Mouse (Mus musculus): ENCODE results near the gene Dda1. TPM values are rescaled to one million over a fixed set of nuclear protein-coding genes. Genes with fewer than 3 reads are reported as not detected.

Gene Dda1
- polyA plus RNA-seq, 1 experiment from 2014 or later, result 207 TPM

GRCm38 (mm10) chr8:71454668-71455067 is 14.3 kb upstream of the Dda1 start:
- Histone ChIP-seq H3K27me3 (replicated peaks; ENCODE audit: control insufficient read depth, insufficient read depth, low read length) (no peaks in the 10 kb centered on the region), H3K4me2 (ENCODE audit: low read length) (no peak overlapping the region), H3K4me3 (ENCODE audit: low read depth, low read length) (no peak overlapping the region), H3K9ac (ENCODE audit: low read length) (no peak overlapping the region), H3K36me3 (ENCODE audit: control insufficient read depth, insufficient read depth, low read length) (peaks cover 30% of the 10 kb centered on the region), H3K9me3 (replicated peaks; ENCODE audit: control insufficient read depth, low read length) (no peaks in the 10 kb centered on the region), H3K4me1 (ENCODE audit: control insufficient read depth, insufficient read depth, low read length) (no peaks in the 10 kb centered on the region), H3K27ac (ENCODE audit: low read depth, low read length) (no peak overlapping the region)
- WGBS, result 82% methylated on average over 8 of the region's 8 CpGs
- no peak for ATAC-seq
- DNase-seq (ENCODE audit: low spot score), result no peak

- 37% methylated on average over 22 of the region's 22 CpGs for WGBS
- Histone ChIP-seq H3K4me2 (ENCODE audit: low read length) (no peak overlapping the region), H3K4me3 (ENCODE audit: low read depth, low read length) (no peak overlapping the region), H3K9me3 (replicated peaks; ENCODE audit: control insufficient read depth, low read length) (no peaks in the 10 kb centered on the region), H3K27ac (ENCODE audit: low read depth, low read length) (no peak overlapping the region), H3K36me3 (ENCODE audit: control insufficient read depth, insufficient read depth, low read length) (peaks cover 50% of the 10 kb centered on the region), H3K9ac (ENCODE audit: low read length) (no peak overlapping the region), H3K27me3 (replicated peaks; ENCODE audit: control insufficient read depth, insufficient read depth, low read length) (no peaks in the 10 kb centered on the region), H3K4me1 (ENCODE audit: control insufficient read depth, insufficient read depth, low read length) (peaks cover under 1% of the 10 kb centered on the region)
- ATAC-seq (no peak), DNase-seq (ENCODE audit: low spot score) (no peak)
Measured at GRCm38 (mm10) chr8:71456906-71457305, 12.1 kb upstream of the Dda1 start.

GRCm38 (mm10) chr8:71457659-71458270 is 11.2 kb upstream of the Dda1 start:
- Histone ChIP-seq H3K4me3 (ENCODE audit: low read depth, low read length) (no peak overlapping the region), H3K9ac (ENCODE audit: low read length) (0 out of 2 replicates have a peak overlapping the region, but pooled peaks have one; percentile 8), H3K4me1 (ENCODE audit: control insufficient read depth, insufficient read depth, low read length) (peaks cover 8% of the 10 kb centered on the region), H3K27me3 (replicated peaks; ENCODE audit: control insufficient read depth, insufficient read depth, low read length) (no peaks in the 10 kb centered on the region), H3K27ac (ENCODE audit: low read depth, low read length) (no peak overlapping the region), H3K9me3 (replicated peaks; ENCODE audit: control insufficient read depth, low read length) (no peaks in the 10 kb centered on the region), H3K36me3 (ENCODE audit: control insufficient read depth, insufficient read depth, low read length) (peaks cover 50% of the 10 kb centered on the region), H3K4me2 (ENCODE audit: low read length) (no peak overlapping the region)
- no peak for ATAC-seq
- DNase-seq (ENCODE audit: low spot score), result no peak
- 90% methylated on average over 20 of the region's 20 CpGs for WGBS

GRCm38 (mm10) chr8:71460716-71461115 is 8.3 kb upstream of the Dda1 start:
- Histone ChIP-seq H3K9ac (ENCODE audit: low read length) (no peak overlapping the region), H3K9me3 (replicated peaks; ENCODE audit: control insufficient read depth, low read length) (no peaks in the 10 kb centered on the region), H3K4me2 (ENCODE audit: low read length) (no peak overlapping the region), H3K27ac (ENCODE audit: low read depth, low read length) (no peak overlapping the region), H3K27me3 (replicated peaks; ENCODE audit: control insufficient read depth, insufficient read depth, low read length) (no peaks in the 10 kb centered on the region), H3K36me3 (ENCODE audit: control insufficient read depth, insufficient read depth, low read length) (peaks cover 50% of the 10 kb centered on the region), H3K4me3 (ENCODE audit: low read depth, low read length) (no peak overlapping the region), H3K4me1 (ENCODE audit: control insufficient read depth, insufficient read depth, low read length) (peaks cover 18% of the 10 kb centered on the region)
- 92% methylated on average over 6 of the region's 6 CpGs for WGBS
- DNase-seq (ENCODE audit: low spot score) (no peak), ATAC-seq (no peak)

- no peak for ATAC-seq
- Histone ChIP-seq H3K4me1 (ENCODE audit: control insufficient read depth, insufficient read depth, low read length) (peaks cover 20% of the 10 kb centered on the region), H3K4me2 (ENCODE audit: low read length) (no peak overlapping the region), H3K9ac (ENCODE audit: low read length) (no peak overlapping the region), H3K36me3 (ENCODE audit: control insufficient read depth, insufficient read depth, low read length) (peaks cover 50% of the 10 kb centered on the region), H3K27me3 (replicated peaks; ENCODE audit: control insufficient read depth, insufficient read depth, low read length) (no peaks in the 10 kb centered on the region), H3K9me3 (replicated peaks; ENCODE audit: control insufficient read depth, low read length) (no peaks in the 10 kb centered on the region), H3K27ac (ENCODE audit: low read depth, low read length) (no peak overlapping the region), H3K4me3 (ENCODE audit: low read depth, low read length) (no peak overlapping the region)
- 84% methylated on average over 47 of the region's 47 CpGs for WGBS
- DNase-seq (ENCODE audit: low spot score), result no peak
Measured at GRCm38 (mm10) chr8:71461152-71461840, 7.7 kb upstream of the Dda1 start.

GRCm38 (mm10) chr8:71462191-71462590 is 6.8 kb upstream of the Dda1 start:
- Histone ChIP-seq H3K4me3 (ENCODE audit: low read depth, low read length) (peak overlapping the region; percentile 75), H3K9ac (ENCODE audit: low read length) (peak overlapping the region; percentile 77), H3K27me3 (replicated peaks; ENCODE audit: control insufficient read depth, insufficient read depth, low read length) (no peaks in the 10 kb centered on the region), H3K4me2 (ENCODE audit: low read length) (peak overlapping the region; percentile 76), H3K36me3 (ENCODE audit: control insufficient read depth, insufficient read depth, low read length) (peaks cover 43% of the 10 kb centered on the region), H3K9me3 (replicated peaks; ENCODE audit: control insufficient read depth, low read length) (no peaks in the 10 kb centered on the region), H3K27ac (ENCODE audit: low read depth, low read length) (no peak overlapping the region), H3K4me1 (ENCODE audit: control insufficient read depth, insufficient read depth, low read length) (peaks cover 20% of the 10 kb centered on the region)
- DNase-seq (ENCODE audit: low spot score), result no peak
- 65% methylated on average over 4 of the region's 4 CpGs for WGBS
- no peak for ATAC-seq

- peaks cover 20% of the 10 kb centered on the region for H3K4me1 ChIP-seq (ENCODE audit: control insufficient read depth, insufficient read depth, low read length)
Measured at GRCm38 (mm10) chr8:71462786-71463185, 6.2 kb upstream of the Dda1 start.

GRCm38 (mm10) chr8:71463188-71464033 is 5.6 kb upstream of the Dda1 start, which contains the start of gene Abhd8:
Abhd8 (minus strand) TSS chr8:71463655.
- H3K27me3 ChIP-seq (replicated peaks; ENCODE audit: control insufficient read depth, insufficient read depth, low read length), result no peaks in the 10 kb centered on the region
- peak; percentile 84 for ATAC-seq
- 0% methylated on average over 55 of the region's 55 CpGs for WGBS
- H3K9ac ChIP-seq (ENCODE audit: low read length), result peak within 1 kb of the TSS; percentile 77
- peak; percentile 97 for DNase-seq (ENCODE audit: low spot score)
- peak within 1 kb of the TSS; percentile 88 for H3K27ac ChIP-seq (ENCODE audit: low read depth, low read length)
- no peaks in the 10 kb centered on the region for H3K9me3 ChIP-seq (replicated peaks; ENCODE audit: control insufficient read depth, low read length)
- peak within 1 kb of the TSS; percentile 75 for H3K4me3 ChIP-seq (ENCODE audit: low read depth, low read length)
- peaks cover 20% of the 10 kb centered on the region for H3K4me1 ChIP-seq (ENCODE audit: control insufficient read depth, insufficient read depth, low read length)
- H3K4me2 ChIP-seq (ENCODE audit: low read length), result peak within 1 kb of the TSS; percentile 76
- H3K36me3 ChIP-seq (ENCODE audit: control insufficient read depth, insufficient read depth, low read length), result peaks cover 32% of the 10 kb centered on the region

More at GRCm38 (mm10) chr8:71462786-71463185, 6.2 kb upstream of the Dda1 start:
- Histone ChIP-seq H3K9ac (ENCODE audit: low read length) (peak overlapping the region; percentile 77), H3K4me3 (ENCODE audit: low read depth, low read length) (peak overlapping the region; percentile 75), H3K36me3 (ENCODE audit: control insufficient read depth, insufficient read depth, low read length) (peaks cover 37% of the 10 kb centered on the region), H3K27me3 (replicated peaks; ENCODE audit: control insufficient read depth, insufficient read depth, low read length) (no peaks in the 10 kb centered on the region), H3K9me3 (replicated peaks; ENCODE audit: control insufficient read depth, low read length) (no peaks in the 10 kb centered on the region), H3K4me2 (ENCODE audit: low read length) (peak overlapping the region; percentile 76), H3K27ac (ENCODE audit: low read depth, low read length) (0 out of 2 replicates have a peak overlapping the region, but pooled peaks have one; percentile 56)
- peak; percentile 0; the same call in 1 of the 2 replicates for ATAC-seq
- whole genome bisulfite sequencing, result 5% methylated on average over 16 of the region's 16 CpGs
- DNase-seq (ENCODE audit: low spot score), result peak; percentile 41
